13 mouse cellular contexts compared by ENCODE assay signal in genomic region chr4:152189691-152190090, GRCm38 (mm10). TPM values are rescaled to one million over a fixed set of nuclear protein-coding genes. Genes with fewer than 3 reads are reported as not detected.
A peak's percentile ranks its signal among the peaks of the same experiment; 100 is the strongest.
DNase-seq lines count a peak whose midpoint lies in the region; ATAC-seq and TF ChIP-seq lines count a peak whose summit lies in the region.
"Had no signal": no experiment of that assay in that cellular context is flagged by ENCODE, and none has a peak within 500 bp of the region (broad histone marks: within the 10 kb centered on the region; RNA-seq: fewer than 3 reads in every experiment).

No protein-coding gene starts in this region.

- H3K9me3 ChIP-seq in heart, embryonic 16.5 days (replicated peaks; ENCODE audit: control insufficient read depth, low read length) = no peaks in the 10 kb centered on the region
- H3K9me3 ChIP-seq: midbrain, embryonic 12.5 days had no signal

- H3K27ac ChIP-seq in heart, embryonic 16.5 days (ENCODE audit: low read length) = peak overlapping the region; percentile 17
- H3K27ac ChIP-seq in spleen, adult 2 months (ENCODE audit: insufficient read depth, low read length) = peak overlapping the region; percentile 43
- peak overlapping the region; percentile 4; the same call in 1 of the 2 replicates for H3K27ac ChIP-seq in brown adipose tissue, adult 24 weeks (replicated peaks; ENCODE audit: low read depth, low read length)
- H3K27ac ChIP-seq: midbrain, embryonic 12.5 days had no signal

- no peak for ATAC-seq in heart, embryonic 16.5 days (replicated peaks; ENCODE audit: extremely low read depth, insufficient read depth, low FRiP score)

- TF ChIP-seq POLR2A in spleen, adult 2 months (IDR thresholded peaks at IDR 0.05; ENCODE audit: low read depth, low read length) = no peak

- peaks cover 48% of the 10 kb centered on the region for H3K4me1 ChIP-seq in heart, embryonic 16.5 days (ENCODE audit: control insufficient read depth, insufficient read depth, low read length)
- peaks cover 34% of the 10 kb centered on the region; the same call in 1 of the 2 replicates for H3K4me1 ChIP-seq in spleen, adult 2 months (ENCODE audit: control insufficient read depth, insufficient read depth, insufficient read length)
- peaks cover 33% of the 10 kb centered on the region for H3K4me1 ChIP-seq in brown adipose tissue, adult 24 weeks (ENCODE audit: control insufficient read depth, insufficient read depth, insufficient read length, low read length)

- H3K27me3 ChIP-seq in heart, embryonic 16.5 days (ENCODE audit: control insufficient read depth, insufficient read depth, low read length) = no peaks in the 10 kb centered on the region
- H3K27me3 ChIP-seq in spleen, adult 2 months (ENCODE audit: control insufficient read depth, insufficient read depth, low read length) = no peaks in the 10 kb centered on the region

- intact Hi-C loops in heart, postnatal 25 days (cut with DNase I) = no loop called here

- no peak for TF ChIP-seq CTCF in spleen, adult 2 months (IDR thresholded peaks at IDR 0.05; ENCODE audit: extremely low read depth, insufficient read depth, insufficient read length, insufficient replicate concordance)

- H3K4me3 ChIP-seq in heart, embryonic 16.5 days (ENCODE audit: low read length) = no peak overlapping the region
- H3K4me3 ChIP-seq in spleen, adult 2 months (ENCODE audit: extremely low read depth, insufficient read depth, insufficient read length) = no peak overlapping the region
- no peak overlapping the region for H3K4me3 ChIP-seq in brown adipose tissue, adult 24 weeks (ENCODE audit: insufficient read depth, low read depth, low read length)
- H3K4me3 ChIP-seq: midbrain, embryonic 12.5 days had no signal

- WGBS in heart, embryonic 16.5 days = 56% methylated on average over 4 of the region's 4 CpGs
- 79% methylated on average over 4 of the region's 4 CpGs for WGBS in spleen, adult 2 months

- no peaks in the 10 kb centered on the region for H3K36me3 ChIP-seq in heart, embryonic 16.5 days (ENCODE audit: control insufficient read depth, insufficient read depth)
- H3K36me3 ChIP-seq in spleen, adult 2 months (ENCODE audit: control insufficient read depth, insufficient read depth, low read length) = no peaks in the 10 kb centered on the region
- H3K36me3 ChIP-seq: midbrain, embryonic 12.5 days had no signal

- no peak overlapping the region for H3K9ac ChIP-seq in heart, embryonic 16.5 days (ENCODE audit: low read length)
- H3K9ac ChIP-seq: midbrain, embryonic 12.5 days had no signal

- no peak for DNase-seq in heart, postnatal 25 days (ENCODE audit: low spot score)
- no peak for DNase-seq in spleen, adult 2 months (ENCODE audit: low read depth in 1 of 2, low spot score in 2 of 2)
- DNase-seq in spleen, postnatal 4 days (ENCODE audit: low spot score in 2 of 2) = no peak
- DNase-seq in retina, embryonic 14.5 days (ENCODE audit: low spot score) = no peak
- DNase-seq in urinary bladder, postnatal 25 days (ENCODE audit: low spot score) = no peak
- DNase-seq: cerebellum, postnatal 25 days; kidney, adult 2 months had no signal

- H3K4me2 ChIP-seq in heart, embryonic 16.5 days (ENCODE audit: low read depth, low read length) = no peak overlapping the region
- H3K4me2 ChIP-seq: midbrain, embryonic 12.5 days had no signal

RNA-seq across cellular contexts. Expression of gene Acot7, which starts 11.8 kb away (rescaled TPM):
- polyA plus RNA-seq in heart, embryonic 16.5 days (2015; fragmentation: Nextera tagmentation; extraction: Ambion mirVana) = 67.7 and 68.0 TPM in 2 replicates
- total RNA-seq in heart, postnatal 25 days (2021) = 10 to 100 TPM; 53.4 to 58.8 TPM
- 15.4 and 17.9 TPM in 2 replicates for polyA plus RNA-seq in spleen, adult 2 months (2012; rRNA removed)
- polyA plus RNA-seq in brown adipose tissue, adult 24 weeks (2012; ENCODE audit: insufficient read depth, insufficient read length, missing spikeins) = 15.6 and 19.4 TPM in 2 replicates

RNA-seq across cellular contexts. Expression of gene Hes2, which starts 31.0 kb away (rescaled TPM):
- 0.14 TPM in 1 of 2 replicates, not detected in the other for polyA plus RNA-seq in heart, embryonic 16.5 days (2015; fragmentation: Nextera tagmentation; extraction: Ambion mirVana)
- total RNA-seq in heart, postnatal 25 days (2021) = not detected
- not detected in 2 replicates for polyA plus RNA-seq in spleen, adult 2 months (2012; rRNA removed)
- polyA plus RNA-seq in brown adipose tissue, adult 24 weeks (2012; ENCODE audit: insufficient read depth, insufficient read length, missing spikeins) = not detected in 2 replicates
- total RNA-seq: hematopoietic stem cell, adult 5-6 weeks; left cerebral cortex, postnatal 25 days had no signal
- polyA plus RNA-seq: neural tube, embryonic 14.5 days had no signal

RNA-seq across cellular contexts. Expression of gene Espn, which starts 37.5 kb away (rescaled TPM):
- polyA plus RNA-seq in heart, embryonic 16.5 days (2015; fragmentation: Nextera tagmentation; extraction: Ambion mirVana) = 1.3 and 1.5 TPM in 2 replicates
- total RNA-seq in heart, postnatal 25 days (2021) = 1 to 10 TPM; 1.7 to 2.2 TPM
- 2.1 and 2.7 TPM in 2 replicates for polyA plus RNA-seq in spleen, adult 2 months (2012; rRNA removed)
- polyA plus RNA-seq in brown adipose tissue, adult 24 weeks (2012; ENCODE audit: insufficient read depth, insufficient read length, missing spikeins) = 1.0 TPM in 1 of 2 replicates, not detected in the other
